Mouse (Mus musculus): Measurements from ENCODE around the gene H2-Ab1. TPM values are rescaled to one million over a fixed set of nuclear protein-coding genes. Genes with fewer than 3 reads are reported as not detected.
A peak's percentile ranks its signal among the peaks of the same experiment; 100 is the strongest.

H2-Ab1 gene
- polyA plus RNA-seq, 1 experiment from 2014 or later, result 4.5 TPM

- no peak overlapping the region for H3K27ac ChIP-seq (ENCODE audit: low read depth, low read length)
- no peak overlapping the region for H3K4me3 ChIP-seq (ENCODE audit: low read depth, low read length)
- DNase-seq (ENCODE audit: low spot score), result no peak
- H3K9me3 ChIP-seq (ENCODE audit: control insufficient read depth, low read length), result no peaks in the 10 kb centered on the region
- H3K4me1 ChIP-seq (ENCODE audit: control insufficient read depth, insufficient read depth, low read length), result no peaks in the 10 kb centered on the region
- 92% methylated on average over 1 of the region's 1 CpGs for WGBS
- no peaks in the 10 kb centered on the region for H3K27me3 ChIP-seq (ENCODE audit: control insufficient read depth, insufficient read depth, low read length)
- no peak overlapping the region for H3K9ac ChIP-seq (ENCODE audit: low read length)
- no peaks in the 10 kb centered on the region for H3K36me3 ChIP-seq (ENCODE audit: control insufficient read depth, insufficient read depth, low read length)
- no peak overlapping the region for H3K4me2 ChIP-seq (ENCODE audit: low read depth)
- no peak for ATAC-seq (ENCODE audit: insufficient read depth, low FRiP score, low TSS enrichment)
Observed at GRCm38 (mm10) chr17:34272102-34272501, 14.6 kb downstream of the H2-Ab1 start.

DNA sequence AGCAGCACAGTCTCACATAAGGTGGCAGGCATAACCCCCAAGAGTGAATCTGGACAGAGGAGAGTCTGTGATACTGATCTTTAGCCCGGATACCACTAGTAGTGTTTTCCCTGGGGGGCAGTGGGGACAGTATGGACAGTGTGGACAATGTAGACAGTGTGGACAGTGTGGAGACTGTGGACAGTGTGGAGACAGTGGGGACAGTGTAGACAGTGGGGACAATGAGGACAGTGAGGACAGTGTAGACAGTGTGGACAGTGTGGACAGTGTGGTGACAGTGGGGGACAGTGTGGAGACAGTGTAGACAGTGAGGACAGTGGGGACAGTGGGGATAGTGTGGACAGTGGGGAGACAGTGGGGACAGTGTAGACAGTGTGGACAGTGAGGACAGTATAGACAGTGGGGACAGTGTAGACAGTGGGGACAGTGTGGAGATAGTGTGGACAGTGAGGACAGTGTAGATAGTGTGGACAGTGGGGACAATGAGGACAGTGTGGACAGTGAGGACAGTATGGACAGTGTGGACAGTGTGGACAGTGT, 23.1 kb downstream of the H2-Ab1 start:
- H3K27ac ChIP-seq (ENCODE audit: low read depth, low read length), result no peak overlapping the region
- H3K9me3 ChIP-seq (ENCODE audit: control insufficient read depth, low read length), result no peaks in the 10 kb centered on the region
- no peaks in the 10 kb centered on the region for H3K27me3 ChIP-seq (ENCODE audit: control insufficient read depth, insufficient read depth, low read length)
- no peaks in the 10 kb centered on the region for H3K36me3 ChIP-seq (ENCODE audit: control insufficient read depth, insufficient read depth, low read length)
- no peak overlapping the region for H3K4me2 ChIP-seq (ENCODE audit: low read depth)
- WGBS, result 74% methylated on average over 1 of the region's 1 CpGs
- ATAC-seq (ENCODE audit: insufficient read depth, low FRiP score, low TSS enrichment) (no peak), DNase-seq (ENCODE audit: low spot score) (no peak)
- no peak overlapping the region for H3K4me3 ChIP-seq (ENCODE audit: low read depth, low read length)
- H3K9ac ChIP-seq (ENCODE audit: low read length), result no peak overlapping the region
- H3K4me1 ChIP-seq (ENCODE audit: control insufficient read depth, insufficient read depth, low read length), result no peaks in the 10 kb centered on the region

- ATAC-seq (ENCODE audit: insufficient read depth, low FRiP score, low TSS enrichment), result no peak
- Histone ChIP-seq H3K27ac (ENCODE audit: low read depth, low read length) (no peak overlapping the region), H3K9ac (ENCODE audit: low read length) (no peak overlapping the region), H3K4me1 (ENCODE audit: control insufficient read depth, insufficient read depth, low read length) (no peaks in the 10 kb centered on the region), H3K36me3 (ENCODE audit: control insufficient read depth, insufficient read depth, low read length) (no peaks in the 10 kb centered on the region), H3K9me3 (ENCODE audit: control insufficient read depth, low read length) (no peaks in the 10 kb centered on the region), H3K4me3 (ENCODE audit: low read depth, low read length) (no peak overlapping the region), H3K27me3 (ENCODE audit: control insufficient read depth, insufficient read depth, low read length) (no peaks in the 10 kb centered on the region), H3K4me2 (ENCODE audit: low read depth) (no peak overlapping the region)
- DNase-seq (ENCODE audit: low spot score), result no peak
- WGBS, result 63% methylated on average over 1 of the region's 1 CpGs
Observed at GRCm38 (mm10) chr17:34281836-34282235, 24.3 kb downstream of the H2-Ab1 start.

DNA sequence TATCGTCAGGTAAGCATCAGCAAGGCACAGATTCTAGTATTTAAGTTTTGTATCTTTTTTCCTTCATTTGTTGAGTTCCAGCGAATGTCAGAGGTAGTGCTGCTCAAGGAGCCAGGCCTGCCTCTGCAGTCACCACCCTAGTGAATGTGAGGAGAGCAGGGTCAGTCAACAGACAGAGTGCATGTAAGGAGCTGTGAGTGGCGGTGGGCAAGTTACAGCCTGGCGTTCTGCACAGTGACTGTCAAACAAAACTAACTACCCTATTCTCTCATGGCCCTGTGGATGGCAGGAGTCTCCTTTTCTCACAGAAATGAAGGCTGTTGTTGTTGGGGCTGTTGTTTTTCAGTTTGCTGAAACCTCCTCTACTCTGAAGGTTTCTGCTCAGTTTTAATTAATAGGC, 27.9 kb downstream of the H2-Ab1 start:
- H3K4me1 ChIP-seq (ENCODE audit: control insufficient read depth, insufficient read depth, low read length), result no peaks in the 10 kb centered on the region
- no peak overlapping the region for H3K9ac ChIP-seq (ENCODE audit: low read length)
- no peaks in the 10 kb centered on the region for H3K27me3 ChIP-seq (ENCODE audit: control insufficient read depth, insufficient read depth, low read length)
- no peak overlapping the region for H3K4me2 ChIP-seq (ENCODE audit: low read depth)
- DNase-seq (ENCODE audit: low spot score), result no peak
- ATAC-seq (ENCODE audit: insufficient read depth, low FRiP score, low TSS enrichment), result no peak
- WGBS, result 83% methylated on average over 4 of the region's 4 CpGs
- H3K36me3 ChIP-seq (ENCODE audit: control insufficient read depth, insufficient read depth, low read length), result no peaks in the 10 kb centered on the region
- H3K27ac ChIP-seq (ENCODE audit: low read depth, low read length), result no peak overlapping the region
- no peak overlapping the region for H3K4me3 ChIP-seq (ENCODE audit: low read depth, low read length)
- no peaks in the 10 kb centered on the region for H3K9me3 ChIP-seq (ENCODE audit: control insufficient read depth, low read length)

- no peaks in the 10 kb centered on the region for H3K9me3 ChIP-seq (ENCODE audit: control insufficient read depth, low read length)
- no peaks in the 10 kb centered on the region for H3K36me3 ChIP-seq (ENCODE audit: control insufficient read depth, insufficient read depth, low read length)
- no peak overlapping the region for H3K4me3 ChIP-seq (ENCODE audit: low read depth, low read length)
- no peaks in the 10 kb centered on the region for H3K4me1 ChIP-seq (ENCODE audit: control insufficient read depth, insufficient read depth, low read length)
- no peak overlapping the region for H3K4me2 ChIP-seq (ENCODE audit: low read depth)
- 35% methylated on average over 4 of the region's 4 CpGs for WGBS
- no peak overlapping the region for H3K9ac ChIP-seq (ENCODE audit: low read length)
- no peaks in the 10 kb centered on the region for H3K27me3 ChIP-seq (ENCODE audit: control insufficient read depth, insufficient read depth, low read length)
- no peak overlapping the region for H3K27ac ChIP-seq (ENCODE audit: low read depth, low read length)
- ATAC-seq (ENCODE audit: insufficient read depth, low FRiP score, low TSS enrichment) (no peak), DNase-seq (ENCODE audit: low spot score) (no peak)
Observed at GRCm38 (mm10) chr17:34285848-34286247, 28.4 kb downstream of the H2-Ab1 start.

- WGBS, result 86% methylated on average over 5 of the region's 5 CpGs
- no peaks in the 10 kb centered on the region for H3K9me3 ChIP-seq (ENCODE audit: control insufficient read depth, low read length)
- H3K27ac ChIP-seq (ENCODE audit: low read depth, low read length), result no peak overlapping the region
Observed at GRCm38 (mm10) chr17:34286501-34286900, 29.0 kb downstream of the H2-Ab1 start.

GRCm38 (mm10) chr17:34286999-34287398, 29.5 kb downstream of the H2-Ab1 start:
- H3K9me3 ChIP-seq (ENCODE audit: control insufficient read depth, low read length), result no peaks in the 10 kb centered on the region
- no peaks in the 10 kb centered on the region for H3K27me3 ChIP-seq (ENCODE audit: control insufficient read depth, insufficient read depth, low read length)
- 72% methylated on average over 6 of the region's 6 CpGs for WGBS
- no peaks in the 10 kb centered on the region for H3K4me1 ChIP-seq (ENCODE audit: control insufficient read depth, insufficient read depth, low read length)
- H3K4me2 ChIP-seq (ENCODE audit: low read depth), result no peak overlapping the region
- H3K36me3 ChIP-seq (ENCODE audit: control insufficient read depth, insufficient read depth, low read length), result no peaks in the 10 kb centered on the region
- no peak for ATAC-seq (ENCODE audit: insufficient read depth, low FRiP score, low TSS enrichment)
- no peak for DNase-seq (ENCODE audit: low spot score)
- H3K27ac ChIP-seq (ENCODE audit: low read depth, low read length), result no peak overlapping the region
- no peak overlapping the region for H3K4me3 ChIP-seq (ENCODE audit: low read depth, low read length)
- no peak overlapping the region for H3K9ac ChIP-seq (ENCODE audit: low read length)

More at GRCm38 (mm10) chr17:34286501-34286900, 29.0 kb downstream of the H2-Ab1 start:
- H3K4me3 ChIP-seq (ENCODE audit: low read depth, low read length), result no peak overlapping the region
- ATAC-seq (ENCODE audit: insufficient read depth, low FRiP score, low TSS enrichment) (no peak), DNase-seq (ENCODE audit: low spot score) (no peak)
- H3K27me3 ChIP-seq (ENCODE audit: control insufficient read depth, insufficient read depth, low read length), result no peaks in the 10 kb centered on the region
- no peak overlapping the region for H3K4me2 ChIP-seq (ENCODE audit: low read depth)
- no peaks in the 10 kb centered on the region for H3K36me3 ChIP-seq (ENCODE audit: control insufficient read depth, insufficient read depth, low read length)
- no peaks in the 10 kb centered on the region for H3K4me1 ChIP-seq (ENCODE audit: control insufficient read depth, insufficient read depth, low read length)
- no peak overlapping the region for H3K9ac ChIP-seq (ENCODE audit: low read length)

DNA sequence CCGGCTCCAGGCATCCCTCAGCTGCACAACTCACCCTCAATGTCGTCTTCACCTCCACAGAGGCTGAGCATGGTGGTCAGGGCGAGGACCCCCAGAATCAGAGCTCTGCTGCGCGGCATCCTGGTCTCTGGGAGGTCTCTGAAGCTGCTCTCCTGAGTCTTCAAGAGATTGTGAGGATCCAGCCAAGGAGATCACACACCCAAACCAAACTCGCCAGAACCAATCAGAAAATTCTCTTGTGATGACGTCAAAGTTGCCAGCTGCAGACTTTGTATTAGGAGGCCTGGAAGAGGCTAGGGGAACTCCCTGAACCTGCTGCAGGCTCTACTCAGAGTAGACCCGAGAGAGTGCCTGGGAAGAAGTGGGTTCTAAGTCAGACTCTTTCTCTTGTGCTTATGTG, 30.2 kb downstream of the H2-Ab1 start, which contains the start of gene H2-Aa:
Gene H2-Aa, minus strand, starts transcription at position 176 of the 400 bp plus-strand sequence.
- no peak within 1 kb of the TSS for H3K4me2 ChIP-seq (ENCODE audit: low read depth)
- no peak within 1 kb of the TSS for H3K9ac ChIP-seq (ENCODE audit: low read length)
- H3K27ac ChIP-seq (ENCODE audit: low read depth, low read length), result no peak within 1 kb of the TSS
- H3K4me1 ChIP-seq (ENCODE audit: control insufficient read depth, insufficient read depth, low read length), result no peaks in the 10 kb centered on the region
- no peaks in the 10 kb centered on the region for H3K27me3 ChIP-seq (ENCODE audit: control insufficient read depth, insufficient read depth, low read length)
- no peaks in the 10 kb centered on the region for H3K36me3 ChIP-seq (ENCODE audit: control insufficient read depth, insufficient read depth, low read length)
- H3K4me3 ChIP-seq (ENCODE audit: low read depth, low read length), result no peak within 1 kb of the TSS
- no peak for ATAC-seq (ENCODE audit: insufficient read depth, low FRiP score, low TSS enrichment)
- WGBS, result 23% methylated on average over 8 of the region's 8 CpGs
- DNase-seq (ENCODE audit: low spot score), result peak; percentile 37
- no peaks in the 10 kb centered on the region for H3K9me3 ChIP-seq (ENCODE audit: control insufficient read depth, low read length)

GRCm38 (mm10) chr17:34288131-34288530, 30.6 kb downstream of the H2-Ab1 start:
- WGBS, result 75% methylated on average over 3 of the region's 3 CpGs
- DNase-seq (ENCODE audit: low spot score) (no peak), ATAC-seq (ENCODE audit: insufficient read depth, low FRiP score, low TSS enrichment) (no peak)
- H3K4me1 ChIP-seq (ENCODE audit: control insufficient read depth, insufficient read depth, low read length), result no peaks in the 10 kb centered on the region
- H3K9me3 ChIP-seq (ENCODE audit: control insufficient read depth, low read length), result no peaks in the 10 kb centered on the region
- no peak overlapping the region for H3K27ac ChIP-seq (ENCODE audit: low read depth, low read length)
- H3K36me3 ChIP-seq (ENCODE audit: control insufficient read depth, insufficient read depth, low read length), result no peaks in the 10 kb centered on the region
- no peak overlapping the region for H3K9ac ChIP-seq (ENCODE audit: low read length)
- no peak overlapping the region for H3K4me2 ChIP-seq (ENCODE audit: low read depth)
- no peaks in the 10 kb centered on the region for H3K27me3 ChIP-seq (ENCODE audit: control insufficient read depth, insufficient read depth, low read length)
- no peak overlapping the region for H3K4me3 ChIP-seq (ENCODE audit: low read depth, low read length)

Measured in neural tube, embryonic 11.5 days (tissue).